Mouse (Mus musculus) heart, adult 2 months (tissue): ENCODE measurements at regions not wholly inside any gene's neighbourhood (a gene's known extent, or its start where the extent isn't known, plus 50 kb on each side); places are given as distances from the start of the nearest gene placed in this dataset.

Experiments
- EP300 ChIP-seq: fragments of 200-500 bp; IDR thresholded peaks from 2 replicates; pipeline ENCODE4 v1.6.1; 2011; ENCODE audit warnings: low read depth, low read length, control low read depth; ENCODE audit not compliant: insufficient read depth
- POLR2A ChIP-seq: fragments of 200-500 bp; IDR thresholded peaks from 2 replicates; pipeline ENCODE4 v1.6.1; 2011; ENCODE audit warnings: mild to moderate bottlenecking, low read depth, low read length, control low read depth; ENCODE audit not compliant: insufficient read depth

DNA sequence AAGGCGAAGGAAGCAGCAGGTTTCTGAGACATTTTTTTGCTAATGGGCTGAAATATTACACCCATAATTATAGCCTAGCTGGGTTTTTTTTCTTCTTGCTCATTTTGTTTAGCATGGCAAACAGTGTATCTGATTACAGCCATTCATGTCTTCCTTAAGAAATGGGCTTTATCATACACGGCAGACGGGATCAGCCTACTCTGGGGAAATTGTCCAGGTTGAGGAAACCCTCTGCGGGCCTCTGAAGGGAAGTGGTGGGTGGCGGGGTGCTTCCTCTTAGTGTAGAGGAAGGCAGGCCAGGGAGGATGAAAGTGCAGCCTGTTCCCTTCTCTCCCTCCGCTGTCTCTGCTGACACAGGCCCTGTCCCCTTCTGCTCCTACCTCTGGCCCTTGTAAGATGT is 120.6 kb upstream of the Tle3 start:
- no peak for TF ChIP-seq POLR2A
- TF ChIP-seq EP300, result no peak
